Mouse (Mus musculus): Measurements from ENCODE around the gene Gm17535. TPM values are rescaled to one million over a fixed set of nuclear protein-coding genes. Genes with fewer than 3 reads are reported as not detected.
A peak's percentile ranks its signal among the peaks of the same experiment; 100 is the strongest.
"Not testable (repeated sequence)": the region's sequence is repeated elsewhere in the genome, so short reads cannot be mapped to it uniquely, and the experiment has no call there.

The Gm17535 gene
- not detected for total RNA-seq (2021)

DNA sequence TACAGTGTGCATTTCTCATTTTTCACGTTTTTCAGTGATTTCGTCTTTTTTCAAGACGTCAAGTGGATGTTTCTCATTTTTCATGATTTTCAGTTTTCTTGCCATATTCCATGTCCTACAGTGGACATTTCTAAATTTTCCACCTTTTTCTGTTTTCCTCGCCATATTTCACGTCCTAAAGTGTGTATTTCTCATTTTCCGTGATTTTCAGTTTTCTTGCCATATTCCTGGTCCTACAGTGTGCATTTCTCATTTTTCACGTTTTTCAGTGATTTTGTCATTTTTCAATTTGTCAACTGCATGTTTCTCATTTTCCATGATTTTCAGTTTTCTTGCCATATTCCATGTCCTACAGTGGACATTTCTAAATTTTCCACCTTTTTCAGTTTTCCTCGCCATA is at the start of gene Gm17535:
Gm17535 (plus strand) TSS at position 301 of the 400 bp plus-strand sequence.
- intact Hi-C loops (cut with DNase I); DNase-seq: not testable (repeated sequence)

DNA sequence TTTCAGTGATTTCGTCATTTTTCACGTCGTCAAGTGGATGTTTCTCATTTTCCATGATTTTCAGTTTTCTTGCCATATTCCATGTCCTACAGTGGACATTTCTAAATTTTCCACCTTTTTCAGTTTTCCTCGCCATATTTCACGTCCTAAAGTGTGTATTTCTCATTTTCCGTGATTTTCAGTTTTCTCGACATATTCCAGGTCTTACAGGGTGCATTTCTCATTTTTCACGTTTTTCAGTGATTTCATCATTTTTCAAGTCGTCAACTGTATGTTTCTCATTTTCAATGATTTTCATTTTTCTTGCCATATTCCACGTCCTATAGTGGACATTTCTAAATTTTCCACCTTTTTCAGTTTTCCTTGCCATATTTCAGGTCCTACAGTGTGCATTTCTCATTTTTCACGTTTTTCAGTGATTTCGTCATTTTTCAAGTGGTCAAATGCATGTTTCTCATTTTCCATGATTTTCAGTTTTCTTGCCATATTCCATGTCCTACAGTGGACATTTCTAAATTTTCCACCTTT is 33.9 kb upstream of the Gm17535 start, which contains the start of gene Gm10722:
Gm10722 (plus strand) TSS at position 478 of the 528 bp plus-strand sequence.
- peak; percentile 22 to 31 for DNase-seq
- intact Hi-C loops (cut with DNase I), result not testable (repeated sequence)

DNA sequence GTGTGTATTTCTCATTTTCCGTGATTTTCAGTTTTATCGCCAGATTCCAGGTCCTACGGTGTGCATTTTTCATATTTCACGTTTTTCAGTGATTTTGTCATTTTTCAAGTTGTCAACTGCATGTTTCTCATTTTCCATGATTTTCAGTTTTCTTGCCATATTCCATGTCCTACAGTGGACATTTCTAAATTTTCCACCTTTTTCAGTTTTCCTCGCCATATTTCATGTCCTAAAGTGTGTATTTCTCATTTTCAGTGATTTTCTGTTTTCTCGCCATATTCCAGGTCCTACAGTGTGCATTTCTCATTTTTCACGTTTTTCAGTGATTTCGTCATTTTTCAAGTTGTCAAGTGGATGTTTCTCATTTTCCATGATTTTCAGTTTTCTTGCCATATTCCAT is 33.4 kb upstream of the Gm17535 start:
- DNase-seq, result peak; percentile 21 to 41
- intact Hi-C loops (cut with DNase I), result not testable (repeated sequence)

DNA sequence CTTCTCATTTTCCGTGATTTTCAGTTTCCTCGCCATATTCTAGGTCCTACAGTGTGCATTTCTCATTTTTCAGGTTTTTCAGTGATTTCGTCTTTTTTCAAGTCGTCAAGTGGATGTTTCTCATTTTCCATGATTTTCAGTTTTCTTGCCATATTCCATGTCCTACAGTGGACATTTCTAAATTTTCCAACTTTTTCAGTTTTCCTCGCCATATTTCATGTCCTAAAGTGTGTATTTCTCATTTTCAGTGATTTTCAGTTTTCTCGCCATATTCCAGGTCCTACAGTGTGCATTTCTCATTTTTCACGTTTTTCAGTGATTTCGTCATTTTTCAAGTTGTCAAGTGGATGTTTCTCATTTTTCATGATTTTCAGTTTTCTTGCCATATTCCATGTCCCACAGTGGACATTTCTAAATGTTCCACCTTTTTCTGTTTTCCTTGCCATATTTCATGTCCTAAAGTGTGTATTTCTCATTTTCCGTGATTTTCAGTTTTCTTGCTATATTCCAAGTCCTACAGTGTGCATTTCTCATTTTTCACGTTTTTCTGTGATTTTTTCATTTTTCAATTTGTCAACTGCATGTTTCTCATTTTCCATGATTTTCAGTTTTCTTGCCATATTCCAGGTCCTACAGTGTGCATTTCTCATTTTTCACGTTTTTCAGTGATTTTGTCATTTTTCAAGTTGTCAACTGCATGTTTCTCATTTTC is 32.3 kb upstream of the Gm17535 start:
- DNase-seq, result peak; percentile 98 to 100
- intact Hi-C loops (cut with DNase I), result not testable (repeated sequence)

DNA sequence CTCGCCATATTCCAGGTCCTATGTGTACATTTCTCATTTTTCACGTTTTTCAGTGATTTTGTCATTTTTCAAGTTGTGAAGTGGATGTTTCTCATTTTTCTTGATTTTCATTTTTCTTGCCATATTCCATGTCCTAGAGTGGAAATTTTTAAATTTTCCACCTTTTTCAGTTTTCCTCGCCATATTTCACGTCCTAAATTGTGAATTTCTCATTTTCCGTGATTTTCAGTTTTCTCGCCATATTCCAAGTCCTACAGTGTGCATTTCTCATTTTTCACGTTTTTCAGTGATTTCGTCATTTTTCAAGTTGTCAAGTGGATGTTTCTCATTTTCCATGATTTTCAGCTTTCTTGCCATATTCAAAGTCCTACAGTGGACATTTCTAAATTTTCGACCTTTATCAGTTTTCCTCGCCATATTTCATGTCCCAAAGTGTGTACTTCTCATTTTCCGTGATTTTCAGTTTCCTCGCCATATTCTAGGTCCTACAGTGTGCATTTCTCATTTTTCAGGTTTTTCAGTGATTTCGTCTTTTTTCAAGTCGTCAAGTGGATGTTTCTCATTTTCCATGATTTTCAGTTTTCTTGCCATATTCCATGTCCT is 31.5 kb upstream of the Gm17535 start, which contains the start of gene Gm11168:
Gm11168 (plus strand) TSS at position 553 of the 603 bp plus-strand sequence.
- intact Hi-C loops (cut with DNase I); DNase-seq: not testable (repeated sequence)

DNA sequence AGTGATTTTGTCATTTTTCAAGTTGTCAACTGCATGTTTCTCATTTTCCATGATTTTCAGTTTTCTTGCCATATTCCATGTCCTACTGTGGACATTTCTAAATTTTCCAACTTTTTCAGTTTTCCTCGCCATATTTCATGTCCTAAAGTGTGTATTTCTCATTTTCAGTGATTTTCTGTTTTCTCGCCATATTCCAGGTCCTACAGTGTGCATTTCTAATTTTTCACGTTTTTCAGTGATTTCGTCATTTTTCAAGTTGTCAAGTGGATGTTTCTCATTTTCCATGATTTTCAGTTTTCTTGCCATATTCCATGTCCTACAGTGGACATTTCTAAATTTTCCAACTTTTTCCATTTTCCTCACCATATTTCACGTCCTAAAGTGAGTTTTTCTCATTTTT is 28.2 kb upstream of the Gm17535 start:
- DNase-seq; intact Hi-C loops (cut with DNase I): not testable (repeated sequence)

DNA sequence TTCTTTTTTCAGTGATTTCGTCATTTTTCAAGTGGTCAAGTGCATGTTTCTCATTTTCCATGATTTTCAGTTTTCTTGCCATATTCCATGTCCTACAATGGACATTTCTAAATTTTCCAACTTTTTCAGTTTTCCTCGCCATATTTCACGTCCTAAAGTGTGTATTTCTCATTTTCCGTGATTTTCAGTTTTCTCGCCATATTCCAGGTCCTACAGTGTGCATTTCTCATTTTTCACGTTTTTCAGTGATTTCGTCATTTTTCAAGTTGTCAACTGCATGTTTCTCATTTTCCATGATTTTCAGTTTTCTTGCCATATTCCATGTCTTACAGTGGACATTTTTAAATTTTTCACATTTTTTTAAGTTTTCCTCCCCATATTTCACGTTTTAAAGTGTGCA is 27.8 kb upstream of the Gm17535 start:
- DNase-seq, result peak; percentile 91 to 95
- intact Hi-C loops (cut with DNase I), result not testable (repeated sequence)

DNA sequence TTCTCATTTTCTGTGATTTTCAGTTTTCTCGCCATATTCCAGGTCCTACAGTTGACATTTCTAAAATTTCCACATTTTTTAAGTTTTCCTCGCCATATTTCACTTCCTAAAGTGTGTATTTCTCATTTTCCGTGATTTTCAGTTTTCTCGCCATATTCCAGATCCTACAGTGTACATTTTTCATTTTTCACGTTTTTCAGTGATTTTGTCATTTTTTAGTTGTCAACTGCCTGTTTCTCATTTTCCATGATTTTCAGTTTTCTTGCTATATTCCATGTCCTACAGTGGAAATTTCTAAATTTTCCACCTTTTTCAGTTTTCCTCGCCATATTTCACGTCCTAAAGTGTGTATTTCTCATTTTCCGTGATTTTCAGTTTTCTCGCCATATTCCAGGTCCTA is 27.1 kb upstream of the Gm17535 start:
- intact Hi-C loops (cut with DNase I), result not testable (repeated sequence)

DNA sequence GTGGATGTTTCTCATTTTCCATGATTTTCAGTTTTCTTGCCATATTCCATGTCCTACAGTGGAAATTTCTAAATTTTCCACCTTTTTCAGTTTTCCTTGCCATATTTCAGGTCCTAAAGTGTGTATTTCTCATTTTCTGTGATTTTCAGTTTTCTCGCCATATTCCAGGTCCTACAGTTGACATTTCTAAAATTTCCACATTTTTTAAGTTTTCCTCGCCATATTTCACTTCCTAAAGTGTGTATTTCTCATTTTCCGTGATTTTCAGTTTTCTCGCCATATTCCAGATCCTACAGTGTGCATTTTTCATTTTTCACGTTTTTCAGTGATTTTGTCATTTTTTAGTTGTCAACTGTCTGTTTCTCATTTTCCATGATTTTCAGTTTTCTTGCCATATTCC is 25.1 kb upstream of the Gm17535 start:
- intact Hi-C loops (cut with DNase I); DNase-seq: not testable (repeated sequence)

More for the DNA sequence above, 27.1 kb upstream of the Gm17535 start:
- not testable (repeated sequence) for DNase-seq

DNA sequence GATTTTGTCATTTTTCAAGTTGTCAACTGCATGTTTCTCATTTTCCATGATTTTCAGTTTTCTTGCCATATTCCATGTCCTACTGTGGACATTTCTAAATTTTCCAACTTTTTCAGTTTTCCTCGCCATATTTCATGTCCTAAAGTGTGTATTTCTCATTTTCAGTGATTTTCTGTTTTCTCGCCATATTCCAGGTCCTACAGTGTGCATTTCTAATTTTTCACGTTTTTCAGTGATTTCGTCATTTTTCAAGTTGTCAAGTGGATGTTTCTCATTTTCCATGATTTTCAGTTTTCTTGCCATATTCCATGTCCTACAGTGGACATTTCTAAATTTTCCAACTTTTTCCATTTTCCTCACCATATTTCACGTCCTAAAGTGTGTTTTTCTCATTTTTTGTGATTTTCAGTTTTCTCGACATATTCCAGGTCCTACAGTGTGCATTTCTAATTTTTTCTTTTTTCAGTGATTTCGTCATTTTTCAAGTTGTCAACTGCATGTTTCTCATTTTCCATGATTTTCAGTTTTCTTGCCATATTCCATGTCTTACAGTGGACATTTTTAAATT is 22.3 kb upstream of the Gm17535 start:
- DNase-seq; intact Hi-C loops (cut with DNase I): not testable (repeated sequence)

DNA sequence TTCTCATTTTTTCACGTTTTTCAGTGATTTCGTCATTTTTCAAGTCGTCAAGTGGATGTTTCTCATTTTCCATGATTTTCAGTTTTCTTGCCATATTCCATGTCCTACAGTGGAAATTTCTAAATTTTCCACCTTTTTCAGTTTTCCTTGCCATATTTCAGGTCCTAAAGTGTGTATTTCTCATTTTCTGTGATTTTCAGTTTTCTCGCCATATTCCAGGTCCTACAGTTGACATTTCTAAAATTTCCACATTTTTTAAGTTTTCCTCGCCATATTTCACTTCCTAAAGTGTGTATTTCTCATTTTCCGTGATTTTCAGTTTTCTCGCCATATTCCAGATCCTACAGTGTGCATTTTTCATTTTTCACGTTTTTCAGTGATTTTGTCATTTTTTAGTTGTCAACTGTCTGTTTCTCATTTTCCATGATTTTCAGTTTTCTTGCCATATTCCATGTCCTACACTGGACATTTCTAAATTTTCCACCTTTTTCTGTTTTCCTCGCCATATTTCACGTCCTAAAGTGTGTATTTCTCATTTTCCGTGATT is 21.6 kb upstream of the Gm17535 start, which contains the start of gene Gm10721:
Gm10721 (plus strand) TSS at position 408 of the 547 bp plus-strand sequence.
- DNase-seq; intact Hi-C loops (cut with DNase I): not testable (repeated sequence)

DNA sequence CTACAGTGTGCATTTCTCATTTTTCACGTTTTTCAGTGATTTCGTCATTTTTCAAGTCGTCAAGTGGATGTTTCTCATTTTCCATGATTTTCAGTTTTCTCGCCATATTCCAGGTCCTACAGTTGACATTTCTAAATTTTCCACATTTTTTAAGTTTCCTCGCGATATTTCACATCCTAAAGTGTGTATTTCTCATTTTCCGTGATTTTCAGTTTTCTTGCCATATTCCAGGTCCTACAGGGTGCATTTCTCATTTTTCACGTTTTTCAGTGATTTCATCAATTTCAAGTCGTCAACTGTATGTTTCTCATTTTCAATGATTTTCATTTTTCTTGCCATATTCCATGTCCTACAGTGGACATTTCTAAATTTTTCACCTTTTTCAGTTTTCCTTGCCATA is 19.0 kb upstream of the Gm17535 start, which contains the start of gene Gm10720:
Gm10720 (plus strand) TSS at position 301 of the 400 bp plus-strand sequence.
- intact Hi-C loops (cut with DNase I); DNase-seq: not testable (repeated sequence)

DNA sequence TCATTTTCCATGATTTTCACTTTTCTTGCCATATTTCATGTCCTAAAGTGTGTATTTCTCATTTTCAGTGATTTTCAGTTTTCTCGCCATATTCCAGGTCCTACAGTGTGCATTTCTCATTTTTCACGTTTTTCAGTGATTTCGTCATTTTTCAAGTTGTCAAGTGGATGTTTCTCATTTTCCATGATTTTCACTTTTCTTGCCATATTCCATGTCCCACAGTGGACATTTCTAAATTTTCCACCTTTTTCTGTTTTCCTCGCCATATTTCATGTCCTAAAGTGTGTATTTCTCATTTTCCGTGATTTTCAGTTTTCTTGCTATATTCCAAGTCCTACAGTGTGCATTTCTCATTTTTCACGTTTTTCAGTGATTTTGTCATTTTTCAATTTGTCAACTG is 18.5 kb upstream of the Gm17535 start:
- intact Hi-C loops (cut with DNase I), result not testable (repeated sequence)
- peak in 1 of 2 experiments; percentile 1 for DNase-seq

DNA sequence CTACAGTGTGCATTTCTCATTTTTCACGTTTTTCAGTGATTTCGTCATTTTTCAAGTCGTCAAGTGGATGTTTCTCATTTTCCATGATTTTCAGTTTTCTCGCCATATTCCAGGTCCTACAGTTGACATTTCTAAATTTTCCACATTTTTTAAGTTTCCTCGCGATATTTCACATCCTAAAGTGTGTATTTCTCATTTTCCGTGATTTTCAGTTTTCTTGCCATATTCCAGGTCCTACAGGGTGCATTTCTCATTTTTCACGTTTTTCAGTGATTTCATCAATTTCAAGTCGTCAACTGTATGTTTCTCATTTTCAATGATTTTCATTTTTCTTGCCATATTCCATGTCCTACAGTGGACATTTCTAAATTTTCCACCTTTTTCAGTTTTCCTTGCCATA is 17.3 kb upstream of the Gm17535 start, which contains the start of gene Gm10719:
Gm10719 (plus strand) TSS at position 301 of the 400 bp plus-strand sequence.
- intact Hi-C loops (cut with DNase I); DNase-seq: not testable (repeated sequence)

DNA sequence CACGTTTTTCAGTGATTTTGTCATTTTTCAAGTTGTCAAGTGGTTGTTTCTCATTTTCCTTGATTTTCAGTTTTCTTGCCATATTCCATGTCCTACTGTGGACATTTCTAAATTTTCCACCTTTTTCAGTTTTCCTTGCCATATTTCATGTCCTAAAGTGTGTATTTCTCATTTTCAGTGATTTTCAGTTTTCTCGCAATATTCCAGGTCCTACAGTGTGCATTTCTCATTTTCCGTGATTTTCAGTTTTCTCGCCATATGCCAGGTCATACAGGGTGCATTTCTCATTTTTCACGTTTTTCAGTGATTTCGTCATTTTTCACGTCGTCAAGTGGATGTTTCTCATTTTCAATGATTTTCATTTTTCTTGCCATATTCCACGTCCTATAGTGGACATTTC is 15.5 kb upstream of the Gm17535 start:
- DNase-seq, result peak in 1 of 2 experiments; percentile 60
- intact Hi-C loops (cut with DNase I), result not testable (repeated sequence)

DNA sequence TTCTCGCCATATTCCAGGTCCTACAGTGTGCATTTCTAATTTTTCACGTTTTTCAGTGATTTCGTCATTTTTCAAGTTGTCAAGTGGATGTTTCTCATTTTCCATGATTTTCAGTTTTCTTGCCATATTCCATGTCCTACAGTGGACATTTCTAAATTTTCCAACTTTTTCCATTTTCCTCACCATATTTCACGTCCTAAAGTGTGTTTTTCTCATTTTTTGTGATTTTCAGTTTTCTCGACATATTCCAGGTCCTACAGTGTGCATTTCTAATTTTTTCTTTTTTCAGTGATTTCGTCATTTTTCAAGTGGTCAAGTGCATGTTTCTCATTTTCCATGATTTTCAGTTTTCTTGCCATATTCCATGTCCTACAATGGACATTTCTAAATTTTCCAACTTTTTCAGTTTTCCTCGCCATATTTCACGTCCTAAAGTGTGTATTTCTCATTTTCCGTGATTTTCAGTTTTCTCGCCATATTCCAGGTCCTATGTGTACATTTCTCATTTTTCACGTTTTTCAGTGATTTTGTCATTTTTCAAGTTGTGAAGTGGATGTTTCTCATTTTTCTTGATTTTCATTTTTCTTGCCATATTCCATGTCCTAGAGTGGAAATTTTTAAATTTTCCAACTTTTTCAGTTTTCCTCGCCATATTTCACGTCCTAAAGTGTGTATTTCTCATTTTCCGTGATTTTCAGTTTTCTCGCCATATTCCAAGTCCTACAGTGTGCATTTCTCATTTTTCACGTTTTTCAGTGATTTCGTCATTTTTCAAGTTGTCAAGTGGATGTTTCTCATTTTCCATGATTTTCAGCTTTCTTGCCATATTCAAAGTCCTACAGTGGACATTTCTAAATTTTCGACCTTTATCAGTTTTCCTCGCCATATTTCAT is 14.3 kb upstream of the Gm17535 start:
- peak; percentile 52 to 68 for DNase-seq
- intact Hi-C loops (cut with DNase I), result not testable (repeated sequence)

DNA sequence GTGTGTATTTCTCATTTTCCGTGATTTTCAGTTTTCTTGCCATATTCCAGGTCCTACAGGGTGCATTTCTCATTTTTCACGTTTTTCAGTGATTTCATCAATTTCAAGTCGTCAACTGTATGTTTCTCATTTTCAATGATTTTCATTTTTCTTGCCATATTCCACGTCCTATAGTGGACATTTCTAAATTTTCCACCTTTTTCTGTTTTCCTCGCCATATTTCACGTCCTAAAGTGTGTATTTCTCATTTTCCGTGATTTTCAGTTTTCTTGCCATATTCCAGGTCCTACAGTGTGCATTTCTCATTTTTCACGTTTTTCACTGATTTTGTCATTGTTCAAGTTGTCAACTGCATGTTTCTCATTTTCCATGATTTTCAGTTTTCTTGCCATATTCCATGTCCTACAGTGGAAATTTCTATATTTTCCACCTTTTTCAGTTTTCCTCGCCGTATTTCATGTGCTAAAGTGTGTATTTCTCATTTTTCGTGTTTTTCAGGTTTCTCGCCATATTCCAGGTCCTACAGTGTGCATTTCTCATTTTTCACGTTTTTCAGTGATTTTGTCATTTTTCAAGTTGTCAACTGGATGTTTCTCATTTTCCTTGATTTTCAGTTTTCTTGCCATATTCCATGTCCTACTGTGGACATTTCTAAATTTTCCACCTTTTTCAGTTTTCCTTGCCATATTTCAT is 11.9 kb upstream of the Gm17535 start:
- DNase-seq, result peak; percentile 65 to 79
- intact Hi-C loops (cut with DNase I), result not testable (repeated sequence)

DNA sequence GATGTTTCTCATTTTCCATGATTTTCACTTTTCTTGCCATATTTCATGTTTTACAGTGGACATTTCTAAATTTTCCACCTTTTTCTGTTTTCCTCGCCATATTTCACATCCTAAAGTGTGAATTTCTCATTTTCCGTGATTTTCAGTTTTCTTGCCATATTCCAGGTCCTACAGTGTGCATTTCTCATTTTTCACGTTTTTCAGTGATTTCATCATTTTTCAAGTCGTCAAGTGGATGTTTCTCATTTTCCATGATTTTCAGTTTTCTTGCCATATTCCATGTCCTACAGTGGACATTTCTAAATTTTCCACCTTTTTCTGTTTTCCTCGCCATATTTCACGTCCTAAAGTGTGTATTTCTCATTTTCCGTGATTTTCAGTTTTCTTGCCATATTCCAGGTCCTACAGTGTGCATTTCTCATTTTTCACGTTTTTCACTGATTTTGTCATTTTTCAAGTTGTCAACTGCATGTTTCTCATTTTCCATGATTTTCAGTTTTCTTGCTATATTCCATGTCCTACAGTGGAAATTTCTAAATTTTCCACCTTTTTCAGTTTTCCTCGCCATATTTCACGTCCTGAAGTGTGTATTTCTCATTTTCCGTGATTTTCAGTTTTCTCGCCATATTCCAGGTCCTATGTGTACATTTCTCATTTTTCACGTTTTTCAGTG is 11.0 kb upstream of the Gm17535 start, which contains the start of gene Gm10718:
Gm10718 (plus strand) TSS at position 236 of the 673 bp plus-strand sequence.
- DNase-seq, result peak; percentile 15 to 27
- intact Hi-C loops (cut with DNase I), result not testable (repeated sequence)
